Mouse (Mus musculus) hematopoietic multipotent progenitor cell, adult 10-12 weeks (in vitro differentiated cells): ENCODE measurements around the gene Olfr161. TPM values are rescaled to one million over a fixed set of nuclear protein-coding genes. Genes with fewer than 3 reads are reported as not detected.

ENCODE experiments used
- polyA plus RNA-seq: library from polyadenylated mRNA; stranded (reverse); fragments of >175 nt; gene quantifications from 2 replicates; pipeline ENCODE4 v1.2.3, GENCODE M21; 2012; ENCODE audit warnings: low replicate concordance

The Olfr161 gene
- polyA plus RNA-seq: not detected in 2 replicates

DNA sequence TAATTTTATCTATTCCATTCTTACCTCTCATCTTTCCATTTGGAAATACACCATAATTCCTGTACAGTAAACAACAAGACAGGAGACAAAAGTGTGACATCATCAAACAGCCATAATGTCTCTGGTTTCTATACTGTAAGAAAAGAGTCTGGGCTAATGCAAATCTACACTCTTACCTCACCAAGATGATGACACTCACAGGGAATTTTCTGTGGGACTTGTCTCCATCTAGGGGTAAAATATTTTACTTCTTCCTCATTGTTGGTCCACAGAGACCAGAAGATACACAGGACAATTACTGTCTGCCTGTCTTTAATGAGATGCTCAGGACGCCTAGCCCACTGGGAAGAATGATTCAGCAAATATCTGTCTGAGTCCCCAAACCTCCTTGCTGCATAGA is at the start of gene Olfr161:
Gene Olfr161 (plus strand): TSS at position 352 of the 400 bp plus-strand sequence.

Other genes starting within 250 kb of the Olfr161 start
- 3.0 and 4.8 TPM in 2 replicates for gene Mefv, start 127.1 kb downstream of the Olfr161 start, polyA plus RNA-seq
- gene Zfp263, start 153.1 kb downstream of the Olfr161 start, polyA plus RNA-seq: 25.4 and 51.8 TPM in 2 replicates
- 0.15 TPM in 1 of 2 replicates, not detected in the other for gene Olfr15, start 239.8 kb downstream of the Olfr161 start, polyA plus RNA-seq